Mouse (Mus musculus): Measurements from ENCODE around the gene Slc28a3. TPM values are rescaled to one million over a fixed set of nuclear protein-coding genes. Genes with fewer than 3 reads are reported as not detected.

The Slc28a3 gene
- total RNA-seq, 2 experiments from 2014 or later = not detected

DNA sequence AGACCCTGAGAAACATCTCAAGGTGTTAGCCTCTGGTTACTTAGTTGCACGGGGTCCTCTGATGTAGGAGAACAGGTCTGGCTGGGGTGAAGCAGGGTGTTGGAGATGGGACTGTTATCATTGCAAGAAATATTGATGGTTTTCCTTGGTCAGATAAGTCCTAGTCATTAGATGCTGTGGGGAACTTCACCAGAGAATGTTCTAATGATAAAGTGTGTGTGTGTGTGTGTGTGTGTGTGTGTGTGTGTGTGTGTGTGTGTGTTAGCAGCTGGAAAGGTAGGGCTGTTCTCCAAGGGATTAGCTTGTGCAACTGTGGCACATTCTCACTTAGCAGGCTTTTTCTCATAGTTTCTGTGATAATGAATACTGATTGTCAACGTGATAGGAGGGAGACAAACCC is 75.4 kb downstream of the Slc28a3 start:
- ATAC-seq (replicated peaks; ENCODE audit: low FRiP score, low TSS enrichment, poor library complexity, severe bottlenecking) = no peak

GRCm38 (mm10) chr13:58534861-58535260 is 75.8 kb downstream of the Slc28a3 start:
- no peak for ATAC-seq (replicated peaks; ENCODE audit: low FRiP score, low TSS enrichment, poor library complexity, severe bottlenecking)

DNA sequence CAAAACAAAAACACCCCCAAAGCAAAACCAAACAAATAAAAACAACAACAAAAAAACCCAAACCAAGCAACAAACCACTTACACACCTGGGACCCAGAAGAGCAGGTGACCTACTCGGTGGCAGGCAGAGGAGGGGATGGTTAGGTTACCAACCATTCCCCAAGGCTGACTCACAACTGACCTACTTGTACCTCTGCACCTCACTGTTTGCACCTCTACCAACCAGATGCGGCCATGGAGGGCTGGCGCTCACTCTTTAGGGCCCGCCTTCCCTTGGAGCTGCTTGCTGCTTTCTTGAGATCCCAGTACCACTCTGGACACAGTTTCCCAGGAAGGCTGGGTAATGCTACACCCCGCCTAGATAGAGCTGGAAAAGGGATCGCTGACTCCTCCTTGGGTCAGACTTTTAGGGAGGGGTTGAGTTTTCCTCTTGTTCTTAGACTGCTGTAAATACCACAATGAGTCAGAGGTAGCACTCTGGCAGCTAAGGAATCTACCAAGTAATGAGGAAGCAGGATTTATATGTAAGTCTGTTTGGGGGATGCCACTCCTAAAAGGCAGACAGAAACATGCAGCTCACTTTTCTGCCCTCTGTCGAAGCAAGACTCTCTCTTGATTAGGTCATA is 76.3 kb downstream of the Slc28a3 start:
- no peak for ATAC-seq (replicated peaks; ENCODE audit: low FRiP score, low TSS enrichment, poor library complexity, severe bottlenecking)

DNA sequence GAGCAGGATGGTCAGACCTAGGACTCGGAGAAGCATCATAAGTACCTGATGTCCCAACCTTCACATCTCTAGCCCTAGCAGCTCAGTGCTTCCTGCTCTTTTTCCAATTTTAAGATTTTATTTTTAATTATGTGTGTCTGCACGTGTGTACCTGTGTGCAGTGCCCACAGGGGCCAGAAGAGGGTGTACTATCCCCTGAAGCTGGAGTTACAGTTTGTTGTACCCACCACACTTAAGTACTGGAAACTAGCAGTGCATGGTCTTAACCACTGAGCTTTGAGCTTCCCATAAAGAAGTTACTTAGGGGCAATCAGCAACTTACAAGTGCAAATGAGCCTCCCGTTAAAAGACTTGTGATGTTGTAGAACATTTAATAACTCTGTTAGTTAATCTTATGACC is 86.1 kb downstream of the Slc28a3 start:
- ATAC-seq (replicated peaks; ENCODE audit: low FRiP score, low TSS enrichment, poor library complexity, severe bottlenecking) = no peak

DNA sequence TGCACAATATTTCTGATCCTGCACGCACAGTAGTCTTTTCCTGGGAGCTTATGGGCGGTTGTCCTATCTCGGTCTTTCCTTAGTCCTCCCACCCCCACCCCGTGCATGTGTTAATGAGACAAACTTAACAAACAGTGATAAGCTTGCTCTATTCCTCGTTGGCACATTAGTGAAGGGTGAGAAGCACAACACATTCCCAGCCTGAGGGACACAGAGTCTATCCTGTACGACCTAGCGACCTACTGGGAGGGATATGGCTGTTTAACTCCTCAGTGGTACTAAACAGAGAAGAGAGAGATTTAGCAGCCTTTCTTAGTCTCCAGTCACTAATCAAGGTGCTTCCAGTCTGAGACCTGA is 86.9 kb downstream of the Slc28a3 start:
- peak; percentile 19 for ATAC-seq (replicated peaks; ENCODE audit: low FRiP score, low TSS enrichment, poor library complexity, severe bottlenecking)

DNA sequence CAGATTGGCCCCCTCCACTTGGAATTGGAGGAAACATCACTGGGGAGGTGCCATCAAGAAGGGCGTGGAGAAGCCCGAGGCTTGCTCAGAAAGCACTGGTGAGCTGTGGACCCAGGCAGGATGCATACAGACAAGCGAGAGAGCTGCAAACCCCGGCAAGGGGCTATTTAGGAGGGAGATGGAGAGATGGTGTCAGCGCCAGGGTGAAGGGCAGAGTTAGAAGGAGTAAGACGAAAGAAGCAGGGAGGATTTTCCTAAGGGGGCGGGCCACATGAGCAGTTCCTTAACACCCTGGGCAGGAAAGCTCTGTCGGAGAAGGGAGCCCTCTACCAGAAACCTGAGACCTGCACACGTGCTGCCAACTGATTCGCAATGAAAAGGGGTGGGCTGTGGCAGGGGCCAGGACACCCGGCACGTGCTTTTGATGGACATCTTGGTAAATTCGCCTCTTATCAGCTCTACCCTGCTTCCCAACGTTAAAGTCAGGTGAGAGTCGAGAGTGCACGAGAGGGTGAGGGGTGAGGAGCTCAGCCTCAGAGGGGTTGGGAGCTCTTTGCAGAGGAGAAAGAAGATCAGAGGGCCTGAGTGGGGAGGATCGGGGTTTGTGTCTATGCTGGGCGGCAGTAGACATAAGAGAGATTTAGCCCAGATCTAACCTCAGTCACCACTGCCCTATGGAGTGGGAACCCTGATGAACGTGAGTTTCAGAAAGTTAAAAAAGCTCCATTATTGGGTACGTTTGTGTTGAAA is 87.5 kb downstream of the Slc28a3 start:
- peak; percentile 27; the same call in 1 of the 2 replicates for ATAC-seq (replicated peaks; ENCODE audit: low FRiP score, low TSS enrichment, poor library complexity, severe bottlenecking)

DNA sequence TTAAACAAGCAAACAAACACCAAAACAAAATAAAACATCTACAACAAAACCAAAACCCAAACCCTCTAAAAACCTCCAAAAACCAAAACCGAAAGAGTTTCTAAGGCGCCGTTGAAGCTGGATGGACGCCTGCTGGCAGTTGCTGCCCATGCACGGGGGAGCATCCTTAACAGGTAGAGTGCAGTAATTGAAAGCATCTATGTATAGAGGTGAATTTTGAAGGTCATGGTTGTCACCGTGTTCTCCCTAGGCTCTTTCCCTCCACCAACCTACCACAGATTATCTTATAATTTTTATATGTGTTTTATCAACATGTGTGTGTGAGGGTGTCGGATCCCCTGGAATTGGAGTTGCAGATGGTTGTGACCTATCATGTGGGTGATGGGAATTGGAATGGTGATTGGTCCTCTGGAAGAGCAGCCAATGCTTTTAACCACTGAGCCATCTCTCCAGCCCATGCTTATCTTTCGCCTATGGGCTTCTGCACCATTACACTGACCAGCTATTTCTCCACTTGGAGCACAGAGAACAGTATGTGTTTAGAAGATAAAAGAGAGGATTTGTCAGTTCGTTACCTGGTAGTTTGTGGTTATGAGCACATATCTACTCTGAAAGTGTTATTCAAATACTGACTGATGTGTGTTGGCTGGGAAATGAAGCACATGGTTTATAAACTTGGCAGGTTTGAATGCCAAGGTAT is 89.2 kb downstream of the Slc28a3 start:
- ATAC-seq (replicated peaks; ENCODE audit: low FRiP score, low TSS enrichment, poor library complexity, severe bottlenecking) = peak; percentile 62

DNA sequence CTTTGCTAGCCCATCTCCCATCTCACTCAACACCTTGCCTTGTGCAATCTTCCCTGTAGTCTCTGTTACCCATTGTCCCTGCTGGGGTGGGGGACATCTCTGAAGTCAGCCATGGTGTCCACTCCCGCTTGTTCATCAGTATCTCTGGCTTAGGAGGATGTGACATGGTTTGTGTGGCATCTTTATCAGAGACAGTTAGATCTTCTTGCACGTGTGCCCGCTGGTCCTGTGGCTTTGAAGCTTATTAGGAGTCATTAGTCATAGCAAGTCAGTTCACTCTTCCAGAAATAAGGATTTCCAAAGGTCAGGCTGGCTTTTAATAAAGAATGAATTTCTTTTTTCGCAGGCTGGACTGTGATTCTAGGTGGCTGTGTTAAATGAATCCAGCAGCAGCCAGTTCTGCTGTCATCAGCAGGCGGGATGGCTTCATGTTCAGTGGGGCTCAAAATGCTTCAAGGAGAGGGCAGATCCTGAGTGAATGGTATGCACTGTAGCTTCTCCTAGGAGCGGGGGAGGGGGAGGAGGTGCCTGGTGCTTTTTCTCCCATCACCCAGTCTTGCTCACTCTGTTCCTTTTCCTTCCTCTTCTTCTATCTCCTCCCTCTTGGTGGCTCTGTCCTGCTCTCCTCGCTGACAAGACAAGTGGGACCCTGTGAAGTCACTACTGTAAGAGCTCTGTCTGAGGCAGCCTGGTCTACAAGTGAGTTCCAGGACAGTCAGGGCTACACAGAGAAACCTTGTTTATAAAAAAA is 89.9 kb downstream of the Slc28a3 start:
- no peak for ATAC-seq (replicated peaks; ENCODE audit: low FRiP score, low TSS enrichment, poor library complexity, severe bottlenecking)

- 0 out of 2 replicates have a peak, but pooled peaks have one; percentile 11 for ATAC-seq (replicated peaks; ENCODE audit: low FRiP score, low TSS enrichment, poor library complexity, severe bottlenecking)
These were observed 90.6 kb downstream of the Slc28a3 start for GRCm38 (mm10) chr13:58520028-58520427.

- peak; percentile 48 for ATAC-seq (replicated peaks; ENCODE audit: low FRiP score, low TSS enrichment, poor library complexity, severe bottlenecking)
These were observed 94.4 kb downstream of the Slc28a3 start for GRCm38 (mm10) chr13:58516277-58516676.

DNA sequence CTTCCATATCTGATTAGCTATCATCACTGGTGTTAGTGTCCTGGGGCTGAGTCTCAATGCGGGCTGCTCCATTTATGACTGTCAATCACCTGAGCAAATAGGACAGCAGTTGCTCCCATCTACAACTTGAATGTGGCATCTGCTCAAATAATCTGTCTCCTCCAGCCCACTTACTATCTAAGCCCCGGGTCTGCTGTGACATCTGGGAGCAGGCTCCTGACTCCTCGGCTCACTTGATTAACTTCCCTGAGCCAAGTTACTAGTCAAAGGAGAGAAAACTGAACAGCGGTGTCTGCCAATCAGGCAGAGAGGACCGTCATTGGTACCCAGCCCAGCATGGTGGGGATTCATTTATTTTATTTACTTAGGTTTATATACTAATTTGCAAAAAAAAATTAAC is 95.0 kb downstream of the Slc28a3 start:
- ATAC-seq (replicated peaks; ENCODE audit: low FRiP score, low TSS enrichment, poor library complexity, severe bottlenecking) = no peak

GRCm38 (mm10) chr13:58514147-58514727 is 96.4 kb downstream of the Slc28a3 start:
- no peak for ATAC-seq (replicated peaks; ENCODE audit: low FRiP score, low TSS enrichment, poor library complexity, severe bottlenecking)

GRCm38 (mm10) chr13:58511926-58512325 is 98.8 kb downstream of the Slc28a3 start:
- ATAC-seq (replicated peaks; ENCODE audit: low FRiP score, low TSS enrichment, poor library complexity, severe bottlenecking) = no peak

DNA sequence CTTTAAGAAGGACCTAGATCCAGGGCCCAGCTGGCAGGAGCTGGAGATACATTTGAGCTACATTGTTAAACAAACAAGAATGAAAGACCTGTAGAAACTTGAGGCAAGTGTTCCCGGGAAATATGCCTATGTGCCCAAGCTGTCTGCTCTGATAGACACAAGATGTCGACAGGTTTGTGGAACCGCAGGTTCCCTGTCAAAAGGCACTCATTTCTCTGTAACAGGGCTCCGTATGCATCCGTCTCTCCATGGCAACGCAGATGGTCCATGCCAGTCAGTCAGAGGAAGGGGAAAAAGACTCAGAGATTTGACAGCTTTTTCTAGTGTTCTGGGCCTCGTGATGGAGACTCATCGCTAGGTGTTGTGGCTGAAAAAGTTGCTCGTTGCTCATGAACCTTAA is 99.4 kb downstream of the Slc28a3 start:
- ATAC-seq (replicated peaks; ENCODE audit: low FRiP score, low TSS enrichment, poor library complexity, severe bottlenecking) = no peak

DNA sequence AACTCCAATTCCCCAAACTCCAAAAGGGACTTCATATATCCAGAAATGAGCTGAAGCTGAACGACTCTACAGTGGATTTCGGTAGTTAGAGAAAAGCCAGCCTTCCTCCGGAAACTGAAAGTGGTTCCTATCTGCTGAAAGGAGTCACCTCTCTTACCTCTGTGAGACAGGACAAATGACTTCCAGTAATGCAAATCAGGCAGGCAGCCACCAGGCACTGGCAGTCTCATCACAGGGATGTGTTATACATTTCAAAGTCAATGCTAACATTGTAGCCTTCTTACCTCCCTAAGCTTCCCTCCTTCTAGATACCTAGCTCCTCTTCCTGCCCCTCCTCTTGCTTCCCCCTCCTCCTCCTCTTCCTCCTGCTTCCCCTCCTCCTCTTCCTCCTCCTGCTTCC is 101.4 kb downstream of the Slc28a3 start:
- no peak for ATAC-seq (replicated peaks; ENCODE audit: low FRiP score, low TSS enrichment, poor library complexity, severe bottlenecking)

DNA sequence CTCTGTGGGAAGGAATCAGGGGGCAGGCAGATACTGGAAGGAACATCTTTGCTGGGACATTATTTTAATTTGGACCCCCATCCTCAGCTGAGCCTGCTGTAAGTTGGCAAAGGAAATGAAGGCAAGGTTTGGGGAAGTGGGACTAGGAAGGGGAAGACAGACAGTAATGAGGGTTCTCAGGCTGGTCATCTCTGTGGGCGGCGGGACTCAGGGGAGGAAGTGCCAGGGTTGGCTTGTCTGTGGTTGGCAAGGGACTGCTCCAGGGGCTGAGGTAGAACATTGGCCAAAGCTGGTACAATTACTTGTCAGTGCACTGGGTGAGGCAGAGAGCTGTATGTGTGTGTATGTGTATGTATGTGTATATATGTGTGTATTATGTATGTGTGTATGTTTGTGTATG is 107.1 kb downstream of the Slc28a3 start:
- no peak for ATAC-seq (replicated peaks; ENCODE audit: low FRiP score, low TSS enrichment, poor library complexity, severe bottlenecking)

DNA sequence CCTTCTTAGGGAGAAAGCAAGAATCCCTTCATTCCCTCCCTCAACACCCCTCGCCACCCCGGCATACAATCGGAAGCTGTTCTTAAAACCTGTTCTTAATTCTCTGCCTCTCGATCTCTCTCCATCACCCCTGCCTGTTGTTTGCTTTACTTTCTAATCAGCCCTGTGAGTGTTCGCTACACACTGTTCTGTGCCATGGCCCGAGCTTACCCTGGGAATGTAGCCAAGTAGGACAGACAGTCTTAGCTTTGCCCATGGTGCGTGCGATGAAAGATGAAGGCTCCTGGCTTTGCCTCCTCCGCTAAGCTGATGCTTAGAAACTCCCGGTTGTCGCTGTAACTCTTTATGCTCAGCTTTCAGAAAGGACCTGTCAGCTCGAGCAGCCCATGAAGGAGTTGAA is 112.9 kb downstream of the Slc28a3 start:
- ATAC-seq (replicated peaks; ENCODE audit: low FRiP score, low TSS enrichment, poor library complexity, severe bottlenecking) = no peak

All from megakaryocyte-erythroid progenitor cell, adult 5-6 weeks (primary cell).